Mouse (Mus musculus) naive thymus-derived CD4-positive, alpha-beta T cell, adult 2 months (primary cell): Measurements from ENCODE around the gene Rnf41.

Source experiments
- DNase-seq: peaks from one replicate; pipeline ENCODE4 v3.0.0-alpha.2; 2011; ENCODE audit warnings: low read depth

Rnf41 gene

DNA sequence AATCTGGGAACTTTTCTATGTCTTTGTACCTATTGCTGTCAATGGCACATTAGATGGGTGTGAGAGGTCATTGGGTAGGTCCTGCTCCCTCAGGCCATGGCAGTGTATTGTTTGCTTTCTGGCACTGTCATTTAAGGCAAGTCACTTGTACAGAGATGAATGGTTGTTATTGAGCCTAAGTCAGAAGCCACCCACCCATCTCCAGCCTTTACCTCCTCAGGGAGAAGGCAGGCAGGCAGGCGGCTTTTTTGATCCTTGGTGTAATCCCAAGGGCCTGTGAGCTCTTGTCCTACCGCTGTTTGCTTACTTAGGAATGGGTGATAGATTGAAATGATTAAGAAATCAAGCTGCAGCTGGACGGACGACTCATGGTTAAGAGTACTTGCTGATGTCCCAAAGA is 18.0 kb downstream of the Rnf41 start:
- no peak for DNase-seq

DNA sequence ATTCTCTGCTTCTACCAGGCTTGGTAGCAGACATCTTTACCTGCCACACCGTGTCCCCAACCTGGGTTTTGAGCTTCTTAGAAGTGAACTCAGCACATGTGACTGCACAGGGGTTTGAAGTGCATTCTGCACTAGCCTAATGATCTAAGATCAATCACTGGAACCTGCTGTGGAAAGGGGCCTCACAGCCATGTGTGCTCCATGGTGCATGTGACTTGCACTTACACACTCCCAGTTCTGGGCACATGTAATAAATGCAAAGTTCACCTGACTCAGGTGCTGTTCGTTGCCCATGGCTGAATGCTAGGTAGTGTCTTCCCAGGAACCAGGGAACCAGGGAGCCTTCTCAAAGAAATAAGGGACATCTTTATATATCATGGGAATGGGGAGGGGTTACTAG is 22.0 kb downstream of the Rnf41 start:
- no peak for DNase-seq

DNA sequence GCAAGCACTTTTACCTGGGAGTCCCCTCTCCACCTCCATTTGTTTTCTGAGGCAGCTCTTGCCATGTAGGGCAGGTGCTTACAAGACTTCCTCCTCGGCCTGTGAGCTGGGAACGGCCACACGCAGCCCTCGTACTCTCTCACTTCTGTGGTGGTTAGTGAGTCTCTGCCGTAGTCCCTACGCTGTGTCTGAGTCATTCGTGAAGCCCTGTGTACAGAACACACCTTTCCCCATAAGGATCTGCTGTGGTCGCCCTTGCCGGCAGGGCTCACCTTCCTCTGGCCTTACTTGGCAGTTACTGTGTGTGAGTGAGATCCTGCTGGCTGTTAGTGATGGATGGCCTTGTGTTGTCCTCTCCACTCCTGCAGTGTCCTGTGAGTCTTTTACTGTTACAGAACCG is 23.2 kb downstream of the Rnf41 start:
- peak; percentile 77 for DNase-seq

DNA sequence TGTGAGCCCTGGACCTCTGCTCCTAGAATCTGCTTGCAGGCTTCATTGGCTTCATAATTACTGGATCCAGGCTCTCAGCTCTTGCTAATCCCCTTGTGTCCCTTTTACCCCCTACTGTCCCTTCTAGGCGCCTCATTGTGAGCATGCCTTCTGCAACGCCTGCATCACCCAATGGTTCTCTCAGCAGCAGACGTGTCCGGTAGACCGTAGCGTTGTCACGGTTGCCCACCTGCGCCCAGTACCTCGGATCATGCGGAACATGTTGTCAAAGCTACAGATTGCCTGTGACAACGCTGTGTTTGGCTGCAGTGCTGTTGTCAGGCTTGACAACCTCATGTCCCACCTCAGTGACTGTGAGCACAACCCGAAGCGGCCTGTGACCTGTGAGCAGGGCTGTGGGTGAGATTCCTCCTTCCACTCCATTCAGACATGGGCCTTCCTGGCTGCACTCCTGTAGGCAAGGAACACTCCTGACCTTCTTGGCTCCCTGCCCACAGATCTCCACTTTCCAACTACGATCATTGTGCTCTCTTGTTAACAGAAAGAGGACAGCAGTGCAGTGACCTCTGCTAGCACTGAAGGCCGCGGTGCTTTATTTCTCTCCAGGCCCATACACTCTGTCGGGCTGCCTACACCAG is 23.8 kb downstream of the Rnf41 start:
- DNase-seq = no peak

DNA sequence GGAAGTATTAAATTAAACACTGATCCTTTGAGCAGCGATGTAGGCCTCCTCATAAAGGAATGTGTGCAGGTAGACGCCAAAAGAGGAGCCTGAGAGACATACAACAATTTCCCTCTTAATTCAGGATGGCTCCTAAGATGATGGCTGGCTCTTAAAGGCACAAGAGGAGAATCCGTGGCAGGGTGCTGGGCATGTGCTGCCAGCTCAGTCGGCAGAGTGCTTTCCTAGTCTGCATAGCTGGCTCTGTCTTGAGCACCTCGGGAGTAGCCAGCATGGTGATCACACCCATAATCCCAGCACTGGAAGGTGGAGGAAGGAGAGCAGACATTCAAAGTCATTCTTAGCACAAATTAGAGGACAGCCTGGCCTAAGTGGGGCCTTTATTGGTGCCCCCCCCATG is 24.4 kb downstream of the Rnf41 start:
- DNase-seq = no peak

DNA sequence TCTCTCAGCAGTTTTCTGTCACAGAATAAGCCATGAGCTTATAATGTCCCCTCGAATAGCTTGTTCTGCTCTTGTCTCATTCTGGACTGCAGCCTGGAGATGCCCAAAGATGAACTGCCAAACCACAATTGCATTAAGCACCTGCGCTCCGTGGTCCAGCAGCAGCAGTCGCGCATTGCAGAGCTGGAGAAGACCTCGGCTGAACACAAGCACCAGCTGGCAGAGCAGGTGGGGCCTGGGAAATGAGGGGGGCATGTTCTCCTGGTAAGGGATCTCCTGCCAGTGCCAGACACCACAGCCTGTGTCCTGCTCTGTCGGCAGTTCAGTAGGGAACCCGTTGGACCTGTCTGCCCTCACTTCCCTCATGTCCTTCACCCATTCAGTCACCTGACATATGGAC is 24.9 kb downstream of the Rnf41 start:
- no peak for DNase-seq

DNA sequence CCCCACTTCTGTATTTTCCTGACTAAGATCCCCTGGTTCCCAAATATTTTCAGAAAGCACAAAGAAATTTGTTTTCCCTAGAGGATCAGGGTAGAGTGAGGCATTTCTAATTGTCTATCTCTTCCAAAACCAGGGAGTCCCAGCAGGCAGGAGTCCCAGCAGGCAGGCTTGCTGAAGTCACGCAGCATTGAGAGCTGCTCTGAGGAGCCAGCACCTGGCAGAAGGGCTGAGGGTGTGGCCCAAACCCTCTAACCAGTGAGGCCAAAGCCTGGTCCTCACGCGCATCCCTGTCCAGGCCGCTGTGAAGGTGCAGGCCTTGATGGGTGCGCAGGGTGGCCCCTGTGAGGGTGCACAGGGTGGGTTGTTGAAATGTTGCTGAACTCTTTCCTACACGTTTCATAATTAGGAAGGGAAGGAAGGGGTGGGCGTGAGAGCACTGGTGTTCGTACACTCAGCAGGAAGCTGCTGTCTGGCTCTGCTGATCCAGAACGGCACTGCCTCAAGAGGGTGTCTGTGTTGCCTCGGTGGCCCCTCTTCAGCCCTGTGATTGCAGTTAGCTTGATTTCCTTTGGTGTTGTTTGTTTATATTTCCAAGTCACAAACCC is 27.3 kb downstream of the Rnf41 start:
- peak; percentile 68 for DNase-seq

DNA sequence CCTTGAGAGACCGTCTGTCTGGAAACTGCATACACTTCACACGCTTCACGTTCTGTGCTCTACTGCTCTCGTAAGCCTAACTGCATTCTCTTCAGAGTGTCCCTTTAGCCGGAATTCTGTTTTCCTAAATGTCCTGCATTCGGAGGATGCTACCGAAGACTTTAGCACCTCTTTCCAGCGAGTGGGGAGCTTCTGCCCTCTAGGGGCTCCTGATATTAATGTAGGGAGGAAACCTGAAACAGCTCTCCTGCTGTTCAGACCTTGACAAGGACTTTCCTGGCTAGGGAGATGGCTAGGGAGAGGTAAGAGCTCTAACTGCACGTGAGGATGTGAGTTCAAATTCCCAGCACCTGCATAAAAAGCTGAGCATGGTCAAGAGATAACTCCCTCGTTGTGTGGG is 28.9 kb downstream of the Rnf41 start:
- DNase-seq = peak; percentile 69

DNA sequence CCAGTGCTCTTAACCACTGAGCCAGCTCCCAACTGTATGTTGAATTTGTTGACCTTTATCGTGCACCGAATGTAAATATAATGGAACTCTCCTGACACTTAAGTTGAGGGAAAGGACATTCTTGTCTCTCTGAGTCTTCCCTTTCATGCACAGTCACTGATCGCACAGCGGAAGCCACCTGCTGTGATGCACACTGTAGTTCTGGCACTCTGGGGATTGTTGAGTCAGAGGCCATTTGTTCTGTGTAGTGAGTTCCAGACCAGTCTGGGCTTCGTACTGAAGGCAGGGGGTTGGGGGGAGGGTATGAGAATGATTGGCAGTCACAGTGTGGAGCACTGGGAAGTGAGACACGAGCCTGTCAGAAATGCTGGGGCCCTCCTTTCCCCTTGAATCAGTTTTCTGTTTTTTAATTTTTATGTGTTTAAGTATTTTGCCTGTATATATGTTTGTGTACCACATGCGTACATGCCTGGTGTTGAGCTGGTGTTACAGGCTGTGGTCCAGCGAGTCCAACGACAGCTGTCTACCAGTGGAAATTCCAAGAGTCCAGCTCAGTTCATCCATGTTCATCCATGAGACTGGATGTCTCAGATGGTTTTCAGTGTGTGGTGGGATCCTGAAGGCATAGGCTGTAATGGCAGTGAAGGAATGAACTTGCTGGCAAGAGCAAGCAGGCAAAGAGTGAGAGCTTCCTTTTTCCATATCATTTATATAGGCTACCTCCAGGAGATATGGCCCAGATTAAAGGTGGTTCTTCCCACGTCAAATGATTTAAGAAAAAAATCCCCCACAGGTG is 30.1 kb downstream of the Rnf41 start:
- DNase-seq = no peak

DNA sequence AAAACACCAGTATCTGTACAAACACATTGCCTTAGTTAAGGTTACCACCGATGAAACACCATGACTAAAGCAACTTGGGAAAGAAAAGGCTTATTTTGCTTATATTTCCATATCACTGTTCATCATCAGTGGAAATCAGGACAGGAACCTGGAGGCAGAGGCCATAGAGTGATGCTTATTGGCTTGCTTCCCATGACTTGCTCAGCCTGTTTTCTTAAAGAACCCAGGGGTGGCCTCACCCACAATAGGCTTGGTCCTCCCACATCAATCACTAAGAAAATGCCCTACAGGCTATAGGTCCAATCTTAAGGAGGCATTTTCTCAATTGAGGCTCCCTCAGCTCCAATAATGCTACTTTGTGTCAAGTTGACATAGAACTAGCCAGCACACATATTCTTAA is 31.3 kb downstream of the Rnf41 start:
- DNase-seq = no peak

DNA sequence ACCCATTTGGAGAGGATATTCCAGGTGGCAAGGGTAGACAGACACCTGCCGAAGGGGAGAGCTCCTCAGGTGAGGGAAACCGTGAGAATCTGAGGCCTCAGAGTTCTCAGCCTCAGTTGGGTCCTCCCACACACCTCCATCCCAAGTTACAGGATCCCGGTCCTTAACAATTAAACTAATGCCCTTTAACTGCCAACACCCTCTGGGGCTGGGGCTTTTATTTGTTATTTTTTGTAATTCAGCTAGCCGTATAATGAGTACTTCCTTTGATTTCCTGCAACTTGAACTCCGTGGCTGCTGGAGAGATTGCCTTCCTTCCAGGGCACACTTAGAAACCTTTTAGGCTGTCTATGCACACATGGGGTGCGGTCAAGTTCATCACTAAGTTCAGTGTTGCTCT is 32.9 kb downstream of the Rnf41 start:
- no peak for DNase-seq

DNA sequence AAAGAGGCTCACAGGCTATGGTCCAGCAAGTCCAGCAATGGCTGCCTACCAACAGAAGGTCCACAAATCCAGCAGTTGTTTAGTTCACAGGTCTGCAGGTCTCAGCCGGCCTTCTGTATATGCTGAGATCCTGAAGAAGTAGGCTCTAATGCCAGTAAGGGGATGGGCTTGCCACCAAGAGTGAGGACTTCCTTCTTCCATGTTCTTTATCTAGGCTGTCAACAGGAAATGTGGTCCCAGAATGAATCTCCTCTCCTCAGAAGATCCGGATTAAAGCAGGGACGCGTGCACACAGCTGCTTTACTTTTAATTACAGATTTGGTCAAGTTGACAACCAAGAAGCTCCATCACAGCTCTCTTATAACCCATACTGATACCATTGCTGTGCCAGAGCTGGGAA is 34.0 kb downstream of the Rnf41 start:
- no peak for DNase-seq

DNA sequence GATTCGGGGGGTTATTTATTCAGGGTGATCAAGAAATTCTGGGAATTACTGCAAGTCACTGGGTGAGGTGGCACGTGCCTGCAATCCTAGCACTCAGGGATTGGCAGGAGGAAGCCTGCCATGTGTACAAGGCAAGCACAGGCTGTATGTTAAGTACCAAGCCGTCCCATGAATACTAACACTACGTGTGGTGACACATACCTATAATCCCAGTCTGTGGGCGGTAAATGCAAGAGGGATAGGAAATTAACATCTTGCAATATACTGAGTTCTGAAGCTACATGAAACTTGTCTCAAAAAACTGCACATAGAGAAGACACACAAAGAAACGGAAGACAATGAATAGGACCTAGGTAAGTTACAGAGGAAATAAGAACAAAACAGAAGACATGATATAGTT is 39.6 kb downstream of the Rnf41 start:
- DNase-seq = no peak

DNA sequence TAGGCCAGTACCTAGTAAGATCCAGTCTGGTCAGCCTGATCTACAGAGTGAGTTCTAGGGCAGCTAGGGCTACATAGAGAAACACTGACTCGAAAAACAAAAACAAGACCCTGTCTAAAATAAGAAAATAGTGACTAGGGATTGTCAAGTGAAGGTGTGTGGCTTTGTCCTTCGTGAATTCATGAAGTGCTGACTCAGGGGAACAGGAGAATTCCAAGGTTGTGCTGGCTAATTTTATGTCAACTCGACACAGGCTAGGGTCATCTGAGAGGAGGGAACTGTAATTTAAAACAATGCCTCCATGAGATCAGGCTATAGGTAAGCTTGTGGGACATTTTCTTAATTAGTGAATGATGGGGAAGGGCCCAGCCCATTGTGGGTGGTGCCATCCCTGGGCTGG is 43.0 kb downstream of the Rnf41 start:
- DNase-seq = no peak

DNA sequence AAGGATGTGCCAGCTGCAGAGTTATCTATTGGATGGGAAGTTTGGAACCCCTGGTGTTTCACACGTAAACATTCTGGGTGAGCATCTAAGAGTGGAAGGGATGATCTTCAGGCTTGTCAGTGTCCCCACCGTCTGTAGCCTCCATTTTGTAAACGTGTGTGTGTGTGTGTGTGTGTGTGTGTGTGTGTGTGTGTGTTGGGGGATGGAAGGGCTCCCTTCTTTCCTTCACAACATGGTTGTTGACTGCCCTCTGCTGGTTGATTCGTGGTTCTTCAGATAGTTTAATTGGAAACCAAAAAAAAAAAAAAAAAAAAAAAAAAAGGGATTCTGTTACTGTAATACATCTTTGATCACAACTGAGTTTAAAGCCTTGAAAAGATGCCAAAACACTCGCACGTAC is 43.8 kb downstream of the Rnf41 start:
- DNase-seq = peak; percentile 88

DNA sequence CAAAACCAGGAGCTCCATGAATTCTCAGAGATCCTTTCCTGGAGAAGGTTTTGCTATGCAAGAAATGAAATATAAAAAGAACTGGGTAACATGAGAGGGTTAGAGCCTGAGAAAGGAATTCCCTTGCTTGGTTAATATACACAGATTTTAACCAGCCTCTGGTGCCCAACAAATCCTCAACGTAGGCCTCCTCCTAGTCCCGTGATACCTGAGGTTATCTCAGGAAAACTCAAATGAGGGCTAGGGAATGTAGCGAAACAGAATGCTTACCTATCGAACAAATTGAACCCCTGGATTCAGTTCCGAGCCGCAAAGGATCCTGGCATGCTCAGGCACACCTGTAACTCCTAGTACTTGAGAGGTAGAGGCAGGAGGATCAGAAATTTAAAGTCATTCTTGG is 46.2 kb downstream of the Rnf41 start:
- DNase-seq = no peak

DNA sequence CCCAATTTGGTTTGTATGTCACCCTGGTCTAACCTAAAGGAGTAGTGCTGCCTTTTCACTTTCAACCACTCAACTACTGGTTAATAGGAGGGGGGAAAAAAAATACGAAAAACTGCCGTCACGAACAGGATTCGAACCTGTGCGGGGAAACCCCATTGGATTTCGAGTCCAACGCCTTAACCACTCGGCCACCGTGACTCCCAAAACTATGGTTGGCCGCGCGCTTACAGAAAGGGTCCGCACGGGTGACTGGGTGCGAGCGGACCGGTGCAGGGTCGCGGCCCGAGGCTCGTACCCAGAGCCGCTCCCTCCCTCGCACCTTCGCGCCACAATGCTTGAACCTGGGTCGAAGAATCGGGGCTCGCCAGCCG is 46.9 kb downstream of the Rnf41 start:
- DNase-seq = peak; percentile 80

DNA sequence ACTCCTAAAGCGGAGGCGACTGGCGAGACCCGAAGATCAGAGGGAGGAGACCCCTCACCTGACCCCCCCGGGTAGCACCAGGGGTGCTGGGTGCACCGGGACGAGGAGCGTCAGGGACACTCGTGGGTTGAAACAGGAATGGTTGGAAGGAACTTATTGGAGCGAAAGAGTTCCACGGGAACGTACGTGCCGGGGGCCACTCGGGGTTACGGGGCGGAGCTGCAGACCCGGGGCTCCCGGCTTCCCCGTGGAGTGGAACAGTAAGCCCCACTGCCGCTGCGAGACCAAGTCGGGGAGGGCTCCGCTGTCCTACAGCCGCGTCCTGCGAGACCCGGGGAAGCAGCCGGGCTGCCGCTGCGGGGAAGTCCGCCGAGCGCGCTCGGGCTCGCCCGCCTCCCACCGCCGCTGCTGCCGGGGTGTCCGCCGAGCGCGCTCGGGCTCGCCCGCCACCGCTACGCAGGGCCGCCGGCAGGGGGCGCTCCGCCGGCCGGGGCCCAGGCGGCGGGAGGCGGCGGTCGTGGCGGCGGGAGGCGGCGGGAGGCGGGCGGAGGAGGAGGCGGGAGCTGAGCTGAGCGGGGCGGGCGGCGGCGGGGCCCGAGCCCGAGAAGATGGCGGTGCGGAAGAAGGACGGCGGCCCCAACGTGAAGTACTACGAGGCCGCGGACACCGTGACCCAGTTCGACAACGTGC is 47.4 kb downstream of the Rnf41 start, which contains the start of gene Smarcc2:
Smarcc2 (plus strand) TSS at position 530 of the 690 bp plus-strand sequence.
- DNase-seq = peak; percentile 89

DNA sequence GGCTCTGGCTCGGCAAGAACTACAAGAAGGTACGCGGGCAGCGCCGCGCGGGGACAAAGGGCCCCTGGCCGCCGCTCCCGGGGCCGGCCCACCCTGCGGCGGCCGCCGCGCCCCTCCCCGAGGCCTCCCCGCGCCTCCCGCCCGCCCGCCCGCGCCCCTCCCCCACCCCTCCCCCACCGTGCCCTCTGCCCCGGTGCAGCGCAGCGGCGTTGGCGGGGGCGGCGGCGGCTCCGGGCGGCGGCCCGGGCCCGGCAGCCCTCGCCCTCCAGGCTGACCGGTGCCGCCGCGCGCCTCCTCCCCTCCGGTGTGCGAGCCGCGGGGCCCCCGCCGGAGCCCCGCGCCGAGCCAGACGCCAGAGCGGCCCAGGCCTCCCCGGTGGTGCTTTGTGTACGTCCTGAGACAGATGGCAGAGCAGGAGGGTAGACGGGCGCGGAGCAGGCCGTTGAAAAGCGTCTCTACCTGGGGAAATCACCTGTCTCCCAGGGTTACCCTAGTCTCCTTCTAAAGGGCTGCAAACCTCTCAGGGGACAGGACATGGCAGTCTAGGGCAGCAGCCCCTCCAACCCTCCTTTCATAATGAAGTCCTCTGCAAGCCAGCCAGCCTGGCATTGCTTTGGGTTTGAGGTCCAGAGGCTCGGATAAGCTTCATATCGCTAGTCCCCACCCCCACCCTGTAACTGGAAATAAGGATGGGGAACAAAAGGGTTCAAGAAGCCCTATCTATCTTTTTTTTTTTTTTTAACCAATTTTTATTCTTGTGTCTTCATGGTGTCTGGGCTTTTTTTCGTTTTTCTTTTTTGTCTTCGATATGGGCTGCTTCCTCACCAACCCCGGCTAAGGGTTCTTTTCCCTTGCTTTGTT is 48.2 kb downstream of the Rnf41 start:
- peak; percentile 68 for DNase-seq

DNA sequence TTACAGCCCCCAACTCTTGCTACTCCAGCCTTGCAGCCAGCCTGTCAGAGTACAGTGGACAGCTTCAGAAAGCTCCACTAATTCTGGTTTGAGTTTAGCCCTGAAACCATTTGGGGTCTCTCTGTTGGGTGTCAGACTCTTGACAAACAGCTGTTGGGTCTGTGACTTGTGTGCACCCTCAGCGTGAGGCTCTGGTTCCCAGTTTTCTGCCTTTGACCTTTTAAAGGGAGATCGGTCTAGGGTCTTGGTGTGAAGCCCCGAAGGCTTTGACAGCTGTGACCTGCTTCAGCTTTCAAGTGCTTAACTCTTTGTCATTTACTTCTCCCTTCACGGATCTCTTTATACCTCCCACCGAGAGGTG is 48.8 kb downstream of the Rnf41 start:
- DNase-seq = no peak

DNA sequence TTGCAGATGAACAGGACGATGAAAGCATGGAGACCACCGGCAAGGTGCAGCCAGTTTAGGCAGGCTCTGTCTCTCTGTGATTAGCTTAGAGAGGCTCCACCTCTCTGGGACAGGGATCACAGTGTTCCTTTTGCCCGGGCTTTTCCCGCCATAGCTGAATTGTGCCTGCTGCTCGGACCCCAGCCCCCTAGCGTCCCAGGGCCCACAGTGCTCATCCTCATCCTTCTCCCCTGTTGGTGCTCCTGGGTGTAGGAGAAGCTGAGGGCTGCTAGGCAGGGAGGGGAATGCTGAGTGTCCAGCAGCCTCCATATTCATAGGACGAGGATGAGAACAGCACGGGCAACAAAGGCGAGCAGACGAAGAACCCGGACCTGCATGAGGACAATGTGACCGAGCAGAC is 62.9 kb downstream of the Rnf41 start:
- no peak for DNase-seq

DNA sequence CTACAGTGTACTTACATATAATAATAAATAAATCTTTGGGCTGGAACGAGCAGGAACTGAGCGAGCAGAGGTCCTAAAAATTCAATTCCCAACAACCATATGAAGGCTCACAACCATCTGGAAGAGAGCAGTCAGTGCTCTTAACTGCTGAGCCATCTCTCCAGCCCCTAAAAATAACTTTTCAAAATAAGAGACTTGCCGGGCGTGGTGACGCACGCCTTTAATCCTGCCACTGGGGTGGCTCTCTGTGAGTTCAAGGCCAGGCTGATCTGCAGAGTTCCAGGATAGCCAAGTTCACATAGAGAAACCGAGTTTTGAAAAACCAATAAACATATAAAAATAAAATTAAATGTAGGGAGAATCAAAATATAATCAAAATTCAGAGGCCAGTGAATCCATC is 74.9 kb downstream of the Rnf41 start:
- DNase-seq = no peak
